Mouse (Mus musculus) CH12.LX (cell line): ENCODE results near the gene Cnnm2. TPM values are rescaled to one million over a fixed set of nuclear protein-coding genes. Genes with fewer than 3 reads are reported as not detected.

Experiments used
- DNase-seq: peaks from one replicate; pipeline ENCODE4 v3.0.0-alpha.2; 2013; ENCODE audit errors: extremely low read depth
- H3K27ac ChIP-seq: 2 replicates; pipeline ENCODE4 v1.5.1; 2012; ENCODE audit warnings: low read depth, mild to moderate bottlenecking, control low read depth, moderate library complexity; ENCODE audit not compliant: insufficient read depth
- H3K27me3 ChIP-seq: replicated peaks from 2 replicates; pipeline ENCODE3; 2012; ENCODE audit warnings: inconsistent platforms
- H3K36me3 ChIP-seq, 2 experiments: replicated peaks in 1 of 2; 2 replicates each; pipeline versions ENCODE3 to v1.6.1; 2012; ENCODE audit warnings: inconsistent platforms in 1 of 2, low read length in 1 of 2, mild to moderate bottlenecking in 1 of 2, mixed read lengths in 1 of 2, moderate library complexity in 1 of 2; ENCODE audit not compliant: control insufficient read depth in 1 of 2, insufficient read depth in 1 of 2
- H3K4me1 ChIP-seq, 2 experiments: 2 replicates each; pipeline ENCODE4 v1.6.1; 2012; ENCODE audit warnings: inconsistent platforms in 1 of 2, moderate library complexity in 1 of 2; ENCODE audit not compliant: insufficient read depth in 2 of 2, control insufficient read depth in 1 of 2
- H3K4me2 ChIP-seq: 2 replicates; pipeline ENCODE4 v1.6.1; 2012; ENCODE audit warnings: low read depth, mild to moderate bottlenecking, control low read depth; ENCODE audit not compliant: poor library complexity, insufficient read depth, severe bottlenecking
- H3K4me3 ChIP-seq, 3 experiments: fragments of 150-350 bp in 1 of 3; sonication (generic) in 1 of 3; replicated peaks in 1 of 3; 2 replicates each; pipeline versions ENCODE3 to v1.5.1; 2011 to 2012; ENCODE audit warnings: low read depth in 2 of 3, low read length in 2 of 3, mild to moderate bottlenecking in 2 of 3, moderate library complexity in 2 of 3, control low read depth in 1 of 3, improper control_type of control experiment in 1 of 3, inconsistent platforms in 1 of 3, mixed read lengths in 1 of 3; ENCODE audit not compliant: poor library complexity in 1 of 3
- H3K79me2 ChIP-seq: replicated peaks from 2 replicates; pipeline ENCODE4 v1.6.1; 2012; ENCODE audit warnings: mild to moderate bottlenecking, moderate library complexity; ENCODE audit not compliant: control insufficient read depth, poor library complexity, insufficient read depth, severe bottlenecking; ENCODE audit errors: extremely low read depth
- H3K9ac ChIP-seq: 2 replicates; pipeline ENCODE4 v1.6.1; 2012; ENCODE audit warnings: low read depth, mild to moderate bottlenecking, control low read depth, moderate library complexity; ENCODE audit not compliant: insufficient read depth
- H3K9me3 ChIP-seq: replicated peaks from 2 replicates; pipeline ENCODE3; 2012; ENCODE audit warnings: low read length, inconsistent platforms, mixed read lengths
- BHLHE40 ChIP-seq: IDR thresholded peaks from 2 replicates; pipeline ENCODE4 v1.6.1; 2011; ENCODE audit warnings: mild to moderate bottlenecking, low read depth, low read length, improper control_type of control experiment
- E2F4 ChIP-seq: IDR thresholded peaks from 2 replicates; pipeline ENCODE4 v1.6.1; 2011; ENCODE audit warnings: low read depth, low read length, improper control_type of control experiment; ENCODE audit not compliant: insufficient replicate concordance
- ELF1 ChIP-seq: IDR thresholded peaks from 2 replicates; pipeline ENCODE4 v1.6.1; 2014; ENCODE audit warnings: low read depth, mild to moderate bottlenecking, inconsistent platforms, low read length, improper control_type of control experiment
- IRF4 ChIP-seq: IDR thresholded peaks from 2 replicates; pipeline ENCODE4 v1.6.1; 2014; ENCODE audit warnings: low read depth, mild to moderate bottlenecking, inconsistent platforms, low read length, improper control_type of control experiment
- JUND ChIP-seq: conservative IDR thresholded peaks from 2 replicates; pipeline ENCODE4 v1.6.1; 2011; ENCODE audit warnings: low read depth, low read length, improper control_type of control experiment
- MAFK ChIP-seq: IDR thresholded peaks from 2 replicates; pipeline ENCODE4 v1.6.1; 2011; ENCODE audit warnings: low read length, improper control_type of control experiment; ENCODE audit not compliant: insufficient replicate concordance
- MAX ChIP-seq: IDR thresholded peaks from 2 replicates; pipeline ENCODE4 v1.6.1; 2011; ENCODE audit warnings: low read length, improper control_type of control experiment
- MEF2A ChIP-seq: IDR thresholded peaks from 2 replicates; pipeline ENCODE4 v1.6.1; 2014; ENCODE audit warnings: low read depth, mild to moderate bottlenecking, inconsistent platforms, low read length, improper control_type of control experiment, borderline replicate concordance
- PAX5 ChIP-seq: IDR thresholded peaks from 2 replicates; pipeline ENCODE4 v1.6.1; 2012; ENCODE audit warnings: low read length, inconsistent platforms, mixed read lengths
- POLR2A ChIP-seq: IDR thresholded peaks from 2 replicates; pipeline ENCODE4 v1.6.1; 2011; ENCODE audit warnings: low read depth, mild to moderate bottlenecking, improper control_type of control experiment, low read length
- POLR2AphosphoS2 ChIP-seq: IDR thresholded peaks from 2 replicates; pipeline ENCODE4 v1.6.1; 2011; ENCODE audit warnings: low read depth, low read length, improper control_type of control experiment
- RAD21 ChIP-seq: IDR thresholded peaks from 2 replicates; pipeline ENCODE4 v1.6.1; 2011; ENCODE audit warnings: low read depth, mild to moderate bottlenecking, low read length, improper control_type of control experiment, moderate library complexity
- RCOR1 ChIP-seq: conservative IDR thresholded peaks from 2 replicates; pipeline ENCODE4 v1.6.1; 2012; ENCODE audit warnings: low read depth, mild to moderate bottlenecking, inconsistent platforms, low read length, improper control_type of control experiment
- TCF12 ChIP-seq: IDR thresholded peaks from 2 replicates; pipeline ENCODE4 v1.6.1; 2014; ENCODE audit warnings: low read depth, mild to moderate bottlenecking, inconsistent platforms, low read length, improper control_type of control experiment
- UBTF ChIP-seq: IDR thresholded peaks from 2 replicates; pipeline ENCODE4 v1.6.1; 2012; ENCODE audit warnings: low read depth, mild to moderate bottlenecking, inconsistent platforms, low read length, improper control_type of control experiment, moderate library complexity
- USF1 ChIP-seq: IDR thresholded peaks from 2 replicates; pipeline ENCODE4 v1.6.1; 2014; ENCODE audit warnings: low read depth, mild to moderate bottlenecking, inconsistent platforms, low read length, improper control_type of control experiment
- ZC3H11A ChIP-seq: IDR thresholded peaks from 2 replicates; pipeline ENCODE4 v1.6.1; 2012; ENCODE audit warnings: low read depth, mild to moderate bottlenecking, inconsistent platforms, low read length, improper control_type of control experiment
- ZKSCAN1 ChIP-seq: IDR thresholded peaks from 2 replicates; pipeline ENCODE4 v1.6.1; 2012; ENCODE audit warnings: low read depth, inconsistent platforms, low read length, improper control_type of control experiment, borderline replicate concordance
- dilution Hi-C: fragments of 300-500 bp; cut with MboI; formaldehyde crosslinking; loops from 2 replicates; pipeline ENCODE4 v1.14.3; 2020; ENCODE audit warnings: low sequenced_read_pairs; ENCODE audit not compliant: extremely low pct_unique_long_range_greater_than_20kb, extremely low pct_ligation_motif_present
- in situ Hi-C: fragments of 300-500 bp; cut with MboI; formaldehyde crosslinking; loops from 3 replicates; pipeline ENCODE4 v1.14.3; 2019; ENCODE audit warnings: low sequenced_read_pairs, low pct_ligation_motif_present, low pct_unique_long_range_greater_than_20kb, mixed read lengths
- polyA plus RNA-seq: library from polyadenylated mRNA; unstranded; fragments of >175 nt; gene quantifications from 2 replicates; pipeline ENCODE4 v1.2.1, GENCODE M21; 2012; ENCODE audit warnings: low read depth; ENCODE audit not compliant: insufficient read length
- total RNA-seq, 2 experiments: library from RNA; depleted of rRNA; stranded (reverse); fragments of 300-350 nt in 1 of 2; fragments of >200 nt in 1 of 2; gene quantifications; 2 replicates each; pipeline ENCODE4 v1.2.3; 2012 to 2014

The Cnnm2 gene
- total and polyA plus RNA-seq, 3 experiments, result 1.8 to 3.7 (median 2.6) TPM

DNA sequence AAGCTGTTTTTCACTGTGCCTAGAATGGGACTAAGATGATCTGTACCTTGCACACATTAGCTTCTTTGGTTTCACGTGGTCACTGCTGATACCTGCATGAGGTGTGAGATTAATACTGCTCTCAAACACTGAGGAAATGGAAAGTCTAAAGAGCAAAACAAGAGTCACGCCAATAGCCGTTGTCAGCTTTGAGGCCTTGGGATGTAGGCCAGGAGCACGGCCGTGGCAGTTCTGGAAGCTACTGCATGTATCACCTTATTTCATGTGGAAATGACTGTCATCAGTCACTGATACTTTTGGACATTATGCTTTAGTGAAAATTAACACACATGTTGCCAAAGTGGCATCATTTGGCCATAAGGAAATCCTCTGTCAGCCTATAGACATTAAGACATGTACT lies 46.9 kb downstream of the Cnnm2 start:
- Histone ChIP-seq H3K9ac (no peak overlapping the region), H3K4me2 (no peak overlapping the region), H3K27me3 (no peaks in the 10 kb centered on the region), H3K27ac (no peak overlapping the region), H3K4me1 (no peaks in the 10 kb centered on the region), H3K9me3 (no peaks in the 10 kb centered on the region), H3K36me3 (no peaks in the 10 kb centered on the region), H3K79me2 (no peaks in the 10 kb centered on the region; the same call in 1 of the 2 replicates), H3K4me3 (no peak overlapping the region)
- DNase-seq, result no peak
- dilution Hi-C loops, result no loop called here
- in situ Hi-C loops, result no loop called here
- TF ChIP-seq MAX (no peak), PAX5 (no peak), IRF4 (no peak), ELF1 (no peak)

DNA sequence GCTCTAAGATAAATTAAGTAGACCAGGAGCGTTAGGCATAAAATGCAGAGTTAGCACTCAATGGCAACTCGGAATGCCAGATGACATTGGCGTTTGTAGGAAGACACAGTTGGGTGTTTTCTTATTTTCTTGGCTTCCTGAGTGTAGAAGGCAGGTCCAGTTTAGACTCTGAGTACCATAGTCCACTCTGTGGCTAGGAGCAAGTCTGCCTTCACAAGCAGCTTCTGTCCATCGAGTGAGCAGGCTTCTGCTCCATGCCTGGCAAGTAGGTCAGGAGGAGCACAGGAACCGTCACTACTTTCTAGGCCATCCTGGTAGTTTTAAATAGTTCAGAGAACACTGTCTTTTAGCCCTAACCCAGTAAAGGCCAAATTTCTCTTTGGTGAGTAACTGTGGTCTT lies 47.6 kb downstream of the Cnnm2 start:
- Histone ChIP-seq H3K4me2 (no peak overlapping the region), H3K4me3 (no peak overlapping the region), H3K9me3 (no peaks in the 10 kb centered on the region), H3K79me2 (no peaks in the 10 kb centered on the region; the same call in 1 of the 2 replicates), H3K27me3 (no peaks in the 10 kb centered on the region), H3K4me1 (no peaks in the 10 kb centered on the region), H3K9ac (no peak overlapping the region), H3K36me3 (no peaks in the 10 kb centered on the region), H3K27ac (no peak overlapping the region)
- in situ Hi-C loops (no loop called here), dilution Hi-C loops (no loop called here)
- TF ChIP-seq UBTF (no peak), POLR2A (no peak), ZKSCAN1 (no peak), JUND (no peak), ZC3H11A (no peak), IRF4 (no peak), USF1 (no peak), TCF12 (no peak), MAFK (no peak), RCOR1 (no peak), BHLHE40 (no peak), POLR2AphosphoS2 (no peak), E2F4 (no peak), MEF2A (no peak), RAD21 (no peak)
- no peak for DNase-seq
